Mouse (Mus musculus) left cerebral cortex, adult 2 months (tissue): Measurements from ENCODE around the gene Mzt1. TPM values are rescaled to one million over a fixed set of nuclear protein-coding genes. Genes with fewer than 3 reads are reported as not detected.

Experiments
- DNase-seq, 2 experiments: peaks; one replicate each; pipeline ENCODE4 v3.0.0; 2021 to 2022; ENCODE audit warnings: low spot score in 2 of 2, mixed read lengths in 1 of 2; ENCODE audit errors: extremely low spot score in 1 of 2
- H3K27ac ChIP-seq: fragments of 200-600 bp; 2 replicates; pipeline ENCODE4 v1.8.1; 2022
- H3K4me3 ChIP-seq: fragments of 200-600 bp; 2 replicates; pipeline ENCODE4 v1.8.1; 2022
- CTCF ChIP-seq: fragments of 200-600 bp; IDR thresholded peaks from 2 replicates; pipeline ENCODE4 v1.8.1; 2022; ENCODE audit warnings: antibody characterized with exemption, mild to moderate bottlenecking, moderate library complexity
- intact Hi-C: fragments of 180-260 bp; cut with DNase I; formaldehyde crosslinking; loops from one replicate; pipeline ENCODE4 v1.15.1; 2025
- total RNA-seq, 2 experiments: library from RNA; stranded (reverse); gene quantifications; 2 replicates each; pipeline ENCODE4 v1.2.3; 2021

Mzt1 gene
- total RNA-seq, 2 experiments from 2014 or later: 65.5 to 67.0 TPM

DNA sequence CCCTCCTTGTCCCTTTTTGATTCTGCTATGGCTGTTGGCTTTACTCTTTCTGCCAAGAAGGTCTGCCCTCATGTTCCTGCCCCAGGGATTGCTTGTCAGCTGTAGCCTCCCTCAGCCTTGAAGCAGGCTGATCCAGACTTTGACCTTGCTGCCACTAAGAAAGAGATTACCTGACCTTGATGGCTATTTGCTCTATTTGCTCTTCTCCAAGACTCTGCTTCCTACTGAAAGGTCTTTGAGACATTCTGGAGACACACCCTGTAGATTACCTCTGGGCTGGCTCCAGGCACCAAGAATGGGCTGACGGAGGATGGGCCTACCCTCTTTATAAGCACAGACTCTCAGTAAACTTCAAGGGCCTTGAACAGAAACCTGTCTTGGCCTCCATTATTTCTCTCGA lies 53.5 kb downstream of the Mzt1 start:
- intact Hi-C loops: no loop called here
- no peak for TF ChIP-seq CTCF
- no peak for DNase-seq
- H3K4me3 ChIP-seq: no peak overlapping the region
- no peak overlapping the region for H3K27ac ChIP-seq

DNA sequence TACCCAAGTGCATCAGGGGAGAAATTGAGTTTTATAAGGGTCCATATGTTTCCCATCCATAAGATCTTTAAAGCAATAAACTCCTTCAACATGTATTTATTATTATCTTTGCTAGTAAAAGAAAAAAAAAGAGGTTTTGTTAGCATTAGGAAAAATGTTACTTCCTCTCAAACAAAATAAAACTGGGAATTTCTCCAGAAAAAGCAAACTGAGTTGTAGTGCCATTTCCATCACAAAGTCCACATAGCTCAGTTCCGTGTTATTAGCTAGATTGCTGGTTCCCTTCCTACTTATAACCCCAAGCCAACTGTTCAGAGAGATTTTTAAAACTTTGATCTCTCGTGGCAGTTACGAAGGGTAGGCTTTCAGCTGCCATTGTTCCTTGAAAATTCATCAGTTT lies 55.3 kb downstream of the Mzt1 start:
- Histone ChIP-seq H3K4me3 (no peak overlapping the region), H3K27ac (no peak overlapping the region)
- DNase-seq: no peak
- TF ChIP-seq CTCF: no peak
- intact Hi-C loops: no loop called here

DNA sequence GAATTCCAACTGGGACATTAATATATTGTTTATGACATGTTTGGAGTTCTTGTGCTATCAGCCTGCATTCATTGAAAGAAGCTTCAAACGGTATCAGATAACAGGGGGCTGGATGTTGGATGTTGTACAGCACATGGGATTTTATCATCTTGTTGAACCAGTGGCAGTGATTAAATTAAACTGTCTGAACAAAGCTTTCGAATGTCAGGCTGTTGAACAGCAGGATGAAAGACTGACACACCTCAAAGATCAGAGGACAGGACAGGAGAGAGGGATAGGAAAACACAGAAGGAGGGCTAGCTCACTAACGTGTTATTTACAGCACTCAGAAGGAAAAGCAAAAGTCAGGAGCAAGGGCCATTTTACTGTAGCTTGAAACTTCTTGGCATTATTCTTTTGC lies 56.1 kb downstream of the Mzt1 start:
- H3K4me3 ChIP-seq: no peak overlapping the region
- no peak overlapping the region for H3K27ac ChIP-seq
- intact Hi-C loops: no loop called here
- DNase-seq: no peak
- TF ChIP-seq CTCF: no peak

Other genes with a start within 250 kb of the Mzt1 start
- gene Rpl36a-ps1, start 51.8 kb downstream of the Mzt1 start, total RNA-seq: 1 to 10 TPM in 1 of 2 experiments, not detected in 1; 3.2 TPM
- gene Bora, start 88 bp upstream of the Mzt1 start, total RNA-seq: 1 to 10 TPM; 2.6 to 4.1 TPM
- 10 to 100 TPM; 13.6 to 15.0 TPM for gene Pibf1, start 53.3 kb upstream of the Mzt1 start, total RNA-seq
- gene Dis3, start 53.6 kb upstream of the Mzt1 start, total RNA-seq: 10 to 100 TPM; 17.7 to 18.7 TPM